Mouse (Mus musculus) adrenal gland, adult (tissue): ENCODE measurements around the gene Fkbp2.
A peak's percentile ranks its signal among the peaks of the same experiment; 100 is the strongest.

Source experiments
- DNase-seq, 2 experiments: peaks; one replicate each; pipeline ENCODE4 v3.0.0; 2022 to 2023; ENCODE audit warnings: low spot score in 1 of 2; ENCODE audit not compliant: inconsistent age in 2 of 2

Gene Fkbp2

DNA sequence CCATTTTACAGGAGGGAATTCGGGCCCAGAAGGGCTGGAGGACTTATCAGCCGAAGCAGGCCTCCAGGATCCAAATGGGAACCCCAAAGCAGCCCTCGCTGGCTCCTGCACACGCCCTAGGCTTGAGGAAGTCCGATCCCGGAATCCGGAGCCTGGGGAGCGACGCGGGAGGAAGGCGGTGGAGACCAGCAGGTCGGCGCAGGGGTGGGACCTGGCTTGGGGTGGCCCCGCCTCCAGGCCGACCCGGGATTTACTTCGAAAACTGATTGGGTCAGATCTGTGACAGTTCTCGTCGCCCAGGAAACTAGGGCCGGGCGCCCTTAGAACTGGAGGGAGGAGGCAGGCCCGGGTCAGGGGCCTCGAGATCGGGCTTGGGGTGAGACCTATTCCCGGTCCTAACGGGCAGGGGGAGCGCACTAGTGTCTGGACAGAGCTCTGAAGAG is 38.0 kb downstream of the Fkbp2 start, which contains the start of gene Gpr137:
Gene Gpr137, minus strand, starts transcription at position 232 of the 443 bp plus-strand sequence.
- peak; percentile 98 to 99 for DNase-seq

GRCm38 (mm10) chr19:6941372-6942248 is 38.7 kb downstream of the Fkbp2 start, which contains the start of gene Bad:
Gene Bad, plus strand, starts transcription at chr19:6941861.
- DNase-seq = peak; percentile 94 to 99

GRCm38 (mm10) chr19:6940396-6941351 is 39.6 kb downstream of the Fkbp2 start:
- DNase-seq = peak in 1 of 2 experiments; percentile 62

GRCm38 (mm10) chr19:6939106-6940002 is 40.9 kb downstream of the Fkbp2 start:
- no peak for DNase-seq

DNA sequence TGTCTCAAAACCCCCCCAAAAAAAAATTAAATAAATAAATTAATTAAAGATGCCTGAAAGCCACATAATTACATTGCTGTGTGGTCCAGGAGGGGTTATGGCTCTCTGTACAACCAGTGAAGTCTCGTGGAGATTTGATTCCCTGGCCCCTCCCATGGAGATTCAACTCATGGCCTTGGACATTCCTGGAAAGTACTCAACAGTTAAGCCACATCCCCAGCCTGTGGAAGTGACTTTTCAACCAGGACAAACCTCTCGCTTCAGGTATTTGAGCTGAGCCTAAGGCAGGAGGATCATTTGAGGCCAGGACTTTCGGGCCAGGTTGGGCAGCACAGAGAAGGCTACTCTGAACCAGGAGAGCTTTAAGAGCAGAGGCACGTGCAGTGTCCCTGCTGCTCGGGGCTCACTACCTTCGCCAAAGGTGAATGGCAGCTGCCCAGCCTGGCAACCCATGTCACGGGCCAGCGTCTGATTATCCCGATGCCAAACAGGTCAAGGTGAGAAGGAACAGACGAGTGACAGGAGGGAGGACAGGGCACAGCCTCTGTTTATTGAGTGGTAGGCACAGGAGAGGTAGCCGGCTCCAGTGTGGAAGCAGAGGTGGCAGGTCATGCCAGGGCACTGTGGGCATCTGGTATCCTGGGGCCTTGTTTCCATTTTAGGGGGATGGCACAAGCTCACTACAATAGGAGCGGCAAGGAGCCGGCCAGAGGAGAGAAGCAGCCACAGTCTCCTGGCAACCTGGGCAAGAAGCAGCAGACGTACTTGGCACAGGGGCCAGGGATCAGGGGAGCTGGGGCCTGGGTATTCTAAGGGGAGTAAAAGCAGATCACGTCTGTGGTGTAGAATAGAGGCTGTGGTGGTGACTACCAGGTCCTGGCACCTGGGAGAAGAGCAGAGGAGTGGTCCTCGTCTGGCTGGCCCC is 42.5 kb downstream of the Fkbp2 start:
- peak in 1 of 2 experiments; percentile 63 for DNase-seq

DNA sequence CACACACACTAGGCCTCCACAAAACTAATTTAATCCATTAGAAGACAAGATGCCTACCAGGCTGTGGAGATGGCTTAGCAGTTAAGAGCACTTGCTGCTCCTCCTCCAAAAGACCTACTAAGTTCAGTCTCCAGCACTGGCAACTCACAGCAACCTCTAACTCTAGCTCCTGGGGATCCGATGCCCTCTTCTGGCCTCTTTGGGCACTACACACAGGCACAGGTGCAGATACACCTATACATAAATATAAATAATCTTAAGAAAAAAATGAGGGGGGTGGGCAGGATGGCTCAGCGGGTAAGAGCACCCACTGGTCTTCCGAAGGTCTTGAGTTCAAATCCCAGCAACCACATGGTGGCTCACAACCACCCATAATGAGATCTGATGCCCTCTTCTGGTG is 44.0 kb downstream of the Fkbp2 start:
- DNase-seq = peak in 1 of 2 experiments; percentile 65

GRCm38 (mm10) chr19:6934195-6934977 is 45.9 kb downstream of the Fkbp2 start, which contains the start of gene Kcnk4:
Gene Kcnk4, minus strand, starts transcription at chr19:6934515.
- no peak for DNase-seq

DNA sequence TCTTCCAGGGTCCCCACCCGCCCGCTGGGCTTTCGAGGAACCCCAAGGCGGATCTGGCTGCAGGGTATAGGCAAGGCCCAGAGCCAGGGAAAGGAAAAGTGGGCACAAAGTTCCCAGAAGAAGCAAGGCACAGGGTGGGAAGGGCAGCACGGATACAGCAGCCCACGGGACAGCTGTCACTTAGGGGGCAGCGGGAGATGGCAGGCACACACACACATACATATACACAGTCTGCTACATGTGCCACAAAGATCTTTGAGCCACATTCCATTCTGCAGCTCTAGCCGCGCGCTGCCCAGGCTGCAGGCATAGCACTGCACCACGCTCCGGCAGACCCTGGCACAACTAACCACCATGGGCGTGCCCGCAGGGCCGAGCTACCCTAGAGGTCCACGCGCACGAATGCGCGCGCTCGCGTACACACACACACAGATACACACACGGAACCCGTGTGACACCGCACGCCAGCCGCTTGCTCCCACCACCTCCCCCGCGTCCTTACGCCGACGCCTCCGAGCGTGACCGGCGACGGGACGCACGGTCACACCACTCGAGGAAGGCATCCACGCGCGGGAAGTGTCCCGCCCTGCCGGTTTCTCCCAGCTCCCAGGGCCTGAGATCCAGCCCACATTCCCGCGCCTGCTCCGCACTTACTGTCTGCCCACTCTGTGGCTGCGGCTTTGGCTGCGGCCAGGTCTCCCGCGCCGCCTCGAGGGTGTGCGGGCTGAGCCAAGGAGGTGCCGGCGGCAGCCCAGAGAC is 46.7 kb downstream of the Fkbp2 start:
- DNase-seq = peak in 1 of 2 experiments; percentile 61

GRCm38 (mm10) chr19:6933102-6933435 is 47.2 kb downstream of the Fkbp2 start:
- no peak for DNase-seq

- peak in 1 of 2 experiments; percentile 46 for DNase-seq
Measured at GRCm38 (mm10) chr19:6932018-6932417, 48.3 kb downstream of the Fkbp2 start.

DNA sequence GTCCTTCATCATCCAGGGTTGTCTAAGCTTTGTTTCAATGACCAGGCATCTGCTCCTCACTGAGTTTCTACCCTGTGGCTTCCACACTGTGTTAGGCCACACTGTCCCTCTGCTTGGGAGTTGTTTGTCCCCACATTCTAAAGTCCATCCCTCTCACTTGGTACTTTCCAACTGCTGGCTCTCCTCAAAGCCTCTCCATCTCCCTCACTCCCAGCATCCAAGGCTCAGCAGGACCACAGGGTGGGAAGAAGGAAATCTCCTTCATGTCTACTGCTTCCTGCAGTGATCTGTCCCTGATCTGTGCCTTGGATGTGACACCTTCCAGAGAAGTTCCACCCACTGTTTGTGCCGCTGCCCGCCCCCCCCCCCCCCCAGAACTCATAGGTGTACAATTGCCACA is 49.3 kb downstream of the Fkbp2 start:
- no peak for DNase-seq

DNA sequence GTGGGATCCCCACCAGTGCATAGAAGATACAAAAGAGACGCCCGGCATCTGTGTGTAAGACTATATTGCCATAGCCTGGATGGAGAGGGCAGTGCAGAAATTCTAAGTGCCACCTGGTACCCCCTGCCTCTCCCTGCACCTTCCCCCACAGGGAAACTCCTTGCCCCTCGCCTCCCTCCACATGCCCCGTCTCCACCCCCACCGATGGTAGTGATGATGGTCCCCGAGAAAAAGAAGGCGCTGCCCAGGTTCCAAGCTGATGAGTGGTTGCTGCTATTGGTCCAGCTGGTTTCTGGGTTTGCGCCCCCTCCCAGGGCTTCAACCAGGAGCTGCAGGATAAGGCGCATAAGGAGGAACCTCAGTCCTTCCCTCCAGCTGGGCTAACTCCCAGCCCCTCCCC is 52.2 kb downstream of the Fkbp2 start:
- no peak for DNase-seq
